Mouse (Mus musculus) 416B (cell line): ENCODE measurements around the gene Pcolce2.

ENCODE experiments used
- DNase-seq: peaks from one replicate; pipeline ENCODE4 v3.0.0; 2011; ENCODE audit warnings: low read depth

Pcolce2 gene

DNA sequence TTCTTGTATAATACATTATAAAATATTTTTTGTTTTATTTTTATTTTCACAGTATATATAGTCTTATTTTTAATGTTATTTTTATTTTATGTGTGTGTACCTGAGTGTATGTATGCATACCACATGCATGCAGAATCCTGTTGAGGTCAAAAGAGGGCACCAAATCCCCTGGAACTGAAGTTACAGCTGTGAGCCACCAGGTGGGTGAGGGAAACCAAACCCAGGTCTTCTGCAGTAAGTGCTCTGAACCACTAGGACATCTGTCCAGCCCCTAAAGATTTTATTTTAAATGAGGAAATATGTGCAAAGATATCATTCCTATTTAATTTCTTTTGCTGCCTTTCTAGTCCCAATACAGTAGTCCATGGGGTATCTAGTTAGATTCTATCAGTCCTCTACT is 71.5 kb downstream of the Pcolce2 start:
- DNase-seq: peak; percentile 24

- DNase-seq: no peak
These were observed 75.2 kb downstream of the Pcolce2 start for GRCm38 (mm10) chr9:95712574-95712973.

DNA sequence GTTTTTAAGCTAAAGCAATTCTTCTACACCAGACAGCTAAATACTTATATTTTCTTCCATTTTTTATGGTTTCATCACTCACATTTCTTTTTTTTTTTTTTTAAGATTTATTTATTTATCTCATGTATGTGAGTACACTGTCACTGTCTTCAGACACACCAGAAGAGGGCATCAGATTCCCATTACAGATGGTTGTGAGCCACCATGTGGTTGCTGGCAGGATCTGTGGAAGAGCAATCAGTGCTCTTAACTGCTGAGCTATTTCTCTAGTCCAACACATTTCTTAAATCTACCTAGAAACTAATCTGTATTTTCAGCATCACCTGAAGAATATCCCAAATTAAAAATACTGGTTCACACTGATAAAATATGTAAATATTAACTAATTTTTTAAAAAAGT is 98.8 kb downstream of the Pcolce2 start:
- no peak for DNase-seq

- DNase-seq: no peak
These were observed 107.6 kb downstream of the Pcolce2 start for GRCm38 (mm10) chr9:95744845-95745613.

DNA sequence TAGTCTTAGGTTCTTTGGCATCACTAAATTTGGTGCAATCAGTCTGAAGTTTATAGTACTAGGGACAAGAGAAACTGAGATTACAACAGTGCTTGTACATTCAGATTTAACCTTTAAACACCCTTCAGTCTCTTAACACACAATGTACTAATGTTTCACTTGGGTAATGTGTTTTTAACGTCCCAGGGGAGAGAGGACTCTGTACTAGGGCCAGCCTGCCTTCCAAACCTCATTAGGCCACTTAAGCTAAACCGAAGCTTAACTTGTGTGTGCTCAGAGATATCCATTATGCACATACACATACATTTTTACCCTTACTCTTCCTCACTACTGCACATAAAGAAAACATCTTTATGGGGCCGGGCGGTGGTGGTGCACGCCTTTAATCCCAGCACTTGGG is 109.9 kb downstream of the Pcolce2 start:
- DNase-seq: no peak
